Mouse (Mus musculus): ENCODE results near the gene Lif.

- TF ChIP-seq CTCF (IDR thresholded peaks at IDR 0.05; ENCODE audit: low read depth): no peak
- 0 out of 2 replicates have a peak, but pooled peaks have one; percentile 37 for TF ChIP-seq EP300 (IDR thresholded peaks at IDR 0.05; ENCODE audit: low read depth)
Measured at GRCm38 (mm10) chr11:4226569-4227325, 30.6 kb upstream of the Lif start.
